Mouse (Mus musculus): ENCODE measurements around the gene Kazn. TPM values are rescaled to one million over a fixed set of nuclear protein-coding genes. Genes with fewer than 3 reads are reported as not detected.

Kazn gene
- total and polyA plus RNA-seq, 3 experiments, result 0.11 TPM; not detected in 2

DNA sequence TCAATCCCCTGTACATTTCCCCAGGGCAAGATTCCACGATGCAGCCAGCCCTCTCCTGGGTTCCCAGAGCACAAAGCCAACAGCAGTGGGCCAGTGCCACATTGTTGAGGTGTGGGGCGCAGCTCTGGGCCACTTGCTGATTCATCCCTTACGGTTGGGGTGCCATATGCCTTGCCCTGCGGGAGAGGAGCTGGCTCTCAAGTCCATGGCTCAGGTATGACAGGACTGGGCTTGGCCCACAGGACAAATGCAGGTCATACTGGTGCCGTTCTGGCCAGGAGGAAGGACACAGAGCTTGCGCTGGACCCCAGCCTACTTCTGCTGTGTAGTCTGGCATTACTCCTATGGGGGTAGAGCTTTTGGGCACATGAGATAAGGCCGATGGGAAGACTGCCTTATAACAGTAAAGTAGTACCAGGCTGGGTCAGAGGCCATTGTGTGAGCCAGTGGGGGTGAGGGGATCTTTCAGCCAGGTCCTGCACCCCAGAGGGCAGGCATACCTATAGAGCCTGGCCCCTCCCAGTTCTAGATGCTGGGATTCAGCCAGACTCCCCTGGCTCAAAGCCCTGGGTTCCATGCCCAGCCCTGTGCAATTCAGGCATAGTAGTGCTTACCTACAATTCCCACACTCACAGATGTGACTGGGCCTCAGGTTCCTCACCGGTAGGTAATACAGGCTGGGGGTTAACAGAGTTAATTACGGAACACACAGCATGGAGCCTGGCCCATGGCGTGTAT is 102.3 kb downstream of the Kazn start:
- ATAC-seq (ENCODE audit: extremely low read depth, insufficient number of reproducible peaks, low FRiP score, poor library complexity, severe bottlenecking), result no peak
- Histone ChIP-seq H3K36me3 (replicated peaks) (no peaks in the 10 kb centered on the region), H3K4me3 (ENCODE audit: low read depth, low read length) (no peak overlapping the region), H3K4me1 (ENCODE audit: insufficient read depth, low read depth, low read length) (no peaks in the 10 kb centered on the region), H3K9me3 (replicated peaks) (peaks cover 79% of the 10 kb centered on the region), H3K27me3 (ENCODE audit: insufficient read depth, low read length) (no peaks in the 10 kb centered on the region)
- DNase-seq (ENCODE audit: low spot score), result no peak
- TF ChIP-seq GATA2 (IDR thresholded peaks at IDR 0.05; ENCODE audit: borderline replicate concordance, low read depth, low read length) (no peak), GATA1 (IDR thresholded peaks at IDR 0.05; ENCODE audit: borderline replicate concordance, low read length) (no peak), CTCF (IDR thresholded peaks at IDR 0.05; ENCODE audit: low read depth, low read length) (no peak), TAL1 (conservative IDR thresholded peaks at IDR 0.05; ENCODE audit: low read depth, low read length) (no peak)

DNA sequence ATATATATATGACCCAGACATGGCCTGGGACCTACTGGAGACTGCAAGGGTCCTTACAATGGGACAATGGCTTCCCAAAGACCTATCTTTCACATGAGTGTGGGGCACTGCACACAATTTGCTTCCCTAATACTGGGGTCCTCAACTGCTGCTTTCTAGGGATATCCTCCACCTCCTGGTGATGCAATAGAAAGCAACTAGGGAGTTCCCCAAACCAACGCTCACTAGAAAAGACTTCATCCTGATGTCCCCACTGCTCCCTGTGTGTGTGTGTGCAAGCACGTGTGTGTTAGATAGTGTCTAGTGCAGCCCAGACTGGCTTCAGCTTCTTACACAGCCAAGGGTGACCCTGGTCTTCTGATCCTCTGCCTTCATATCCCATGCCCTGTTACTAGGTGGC is 103.7 kb downstream of the Kazn start:
- peaks cover 82% of the 10 kb centered on the region for H3K9me3 ChIP-seq (replicated peaks)
- no peaks in the 10 kb centered on the region for H3K36me3 ChIP-seq (replicated peaks)
- DNase-seq (ENCODE audit: low spot score) (no peak), ATAC-seq (ENCODE audit: extremely low read depth, insufficient number of reproducible peaks, low FRiP score, poor library complexity, severe bottlenecking) (no peak)
- no peaks in the 10 kb centered on the region for H3K4me1 ChIP-seq (ENCODE audit: insufficient read depth, low read depth, low read length)
- no peak overlapping the region for H3K4me3 ChIP-seq (ENCODE audit: low read depth, low read length)
- H3K27me3 ChIP-seq (ENCODE audit: insufficient read depth, low read length), result no peaks in the 10 kb centered on the region
- TF ChIP-seq GATA2 (IDR thresholded peaks at IDR 0.05; ENCODE audit: borderline replicate concordance, low read depth, low read length), result no peak
- TF ChIP-seq CTCF (IDR thresholded peaks at IDR 0.05; ENCODE audit: low read depth, low read length), result no peak

DNA sequence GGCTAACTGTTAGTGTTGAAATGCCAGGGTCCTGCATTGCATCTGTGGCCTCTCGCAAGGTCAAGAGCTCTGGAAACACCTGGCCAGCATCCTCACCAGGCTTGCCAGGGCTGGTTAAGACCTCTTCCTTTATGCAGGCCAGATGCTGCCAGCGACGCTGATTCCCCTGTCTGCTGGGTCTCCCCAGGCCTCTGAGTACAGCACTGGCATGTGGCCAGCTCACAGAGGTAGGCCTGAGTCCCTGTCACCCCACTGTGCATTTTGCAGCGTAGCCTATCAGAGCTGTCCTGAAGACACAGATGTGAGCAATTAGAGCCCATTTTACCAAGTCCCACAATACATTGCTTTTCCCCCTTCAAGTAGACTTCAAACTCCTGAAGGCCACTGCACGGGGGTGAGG is 109.0 kb downstream of the Kazn start:
- no peak for TF ChIP-seq POLR2AphosphoS5 (IDR thresholded peaks at IDR 0.05; ENCODE audit: insufficient replicate concordance, low read depth, low read length)
- no peak for TF ChIP-seq CTCF (IDR thresholded peaks at IDR 0.05; ENCODE audit: low read depth, low read length)
- TF ChIP-seq GATA2 (IDR thresholded peaks at IDR 0.05; ENCODE audit: borderline replicate concordance, low read depth, low read length), result no peak
- TF ChIP-seq GATA1 (IDR thresholded peaks at IDR 0.05; ENCODE audit: borderline replicate concordance, low read length), result no peak
- no peak for TF ChIP-seq TAL1 (conservative IDR thresholded peaks at IDR 0.05; ENCODE audit: low read depth, low read length)
- ATAC-seq (ENCODE audit: extremely low read depth, insufficient number of reproducible peaks, low FRiP score, poor library complexity, severe bottlenecking) (no peak), DNase-seq (ENCODE audit: low spot score) (no peak)
- no peak overlapping the region for H3K4me3 ChIP-seq (ENCODE audit: low read depth, low read length)
- H3K9me3 ChIP-seq (replicated peaks), result peaks cover 95% of the 10 kb centered on the region
- H3K27me3 ChIP-seq (ENCODE audit: insufficient read depth, low read length), result no peaks in the 10 kb centered on the region
- no peaks in the 10 kb centered on the region for H3K4me1 ChIP-seq (ENCODE audit: insufficient read depth, low read depth, low read length)
- no peaks in the 10 kb centered on the region for H3K36me3 ChIP-seq (replicated peaks)

DNA sequence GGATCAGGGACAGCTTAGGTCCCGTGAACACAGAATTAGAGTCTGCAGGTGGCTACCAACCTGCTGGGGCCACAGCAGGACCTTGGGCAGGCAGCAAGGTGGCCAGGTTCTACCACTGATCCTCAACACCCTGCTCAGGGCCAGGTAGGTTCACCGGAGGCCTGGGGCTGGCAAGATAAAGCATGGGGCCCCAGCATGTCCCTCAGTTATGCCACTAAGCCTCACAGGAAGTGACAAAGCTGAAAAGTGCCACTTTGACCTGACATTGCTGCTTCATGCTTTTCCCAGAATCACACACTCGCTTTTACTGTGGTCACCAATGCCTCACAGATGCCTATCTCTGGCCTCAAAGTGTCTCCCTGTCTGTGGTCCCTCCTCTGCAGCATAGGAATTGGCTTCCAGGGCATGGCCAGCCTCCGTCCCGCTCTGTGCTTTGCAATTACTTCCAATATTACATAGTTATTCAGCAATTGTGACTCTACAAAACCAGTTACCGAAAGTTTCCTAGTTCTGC is 111.9 kb downstream of the Kazn start:
- H3K4me3 ChIP-seq (ENCODE audit: low read depth, low read length), result no peak overlapping the region
- no peaks in the 10 kb centered on the region for H3K36me3 ChIP-seq (replicated peaks)
- peaks cover 88% of the 10 kb centered on the region for H3K9me3 ChIP-seq (replicated peaks)
- H3K4me1 ChIP-seq (ENCODE audit: insufficient read depth, low read depth, low read length), result no peaks in the 10 kb centered on the region
- TF ChIP-seq GATA1 (IDR thresholded peaks at IDR 0.05; ENCODE audit: borderline replicate concordance, low read length), result no peak
- TF ChIP-seq GATA2 (IDR thresholded peaks at IDR 0.05; ENCODE audit: borderline replicate concordance, low read depth, low read length), result no peak
- no peak for TF ChIP-seq TAL1 (conservative IDR thresholded peaks at IDR 0.05; ENCODE audit: low read depth, low read length)
- TF ChIP-seq CTCF (IDR thresholded peaks at IDR 0.05; ENCODE audit: low read depth, low read length), result no peak
- no peak for TF ChIP-seq POLR2AphosphoS5 (IDR thresholded peaks at IDR 0.05; ENCODE audit: insufficient replicate concordance, low read depth, low read length)
- no peak for ATAC-seq (ENCODE audit: extremely low read depth, insufficient number of reproducible peaks, low FRiP score, poor library complexity, severe bottlenecking)
- no peaks in the 10 kb centered on the region for H3K27me3 ChIP-seq (ENCODE audit: insufficient read depth, low read length)
- DNase-seq (ENCODE audit: low spot score), result no peak

DNA sequence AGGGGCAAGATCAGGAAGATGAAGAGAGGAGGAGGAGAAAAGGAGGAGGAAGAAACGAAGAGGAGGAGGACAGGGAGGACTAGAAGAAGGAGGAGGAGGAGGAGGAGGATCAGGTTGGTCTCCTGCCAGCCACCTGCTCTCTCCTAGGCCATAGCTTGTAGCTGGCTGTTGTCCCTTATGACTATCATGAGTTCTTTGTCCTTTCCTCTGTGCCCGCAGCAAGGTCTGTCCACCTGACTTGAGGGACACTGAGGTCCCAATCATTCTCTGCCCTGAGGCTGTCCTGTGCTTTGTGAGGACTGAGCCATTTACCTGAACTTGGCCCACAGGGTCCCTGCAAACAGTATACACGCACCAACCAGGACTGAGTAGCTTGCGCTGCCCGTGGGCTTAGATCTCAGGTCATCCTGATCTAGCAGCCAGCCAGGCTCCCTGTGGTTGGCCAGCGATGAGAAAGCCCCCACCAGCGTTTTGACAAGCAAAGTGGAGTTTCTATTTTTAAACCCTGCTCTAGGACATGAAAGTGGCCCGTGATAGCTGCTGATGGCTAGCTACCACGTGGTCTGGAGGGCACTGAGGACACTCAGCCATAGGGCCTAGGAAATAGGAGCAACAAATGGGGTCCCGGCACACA is 112.4 kb downstream of the Kazn start:
- Histone ChIP-seq H3K27me3 (ENCODE audit: insufficient read depth, low read length) (no peaks in the 10 kb centered on the region), H3K4me1 (ENCODE audit: insufficient read depth, low read depth, low read length) (no peaks in the 10 kb centered on the region), H3K36me3 (replicated peaks) (no peaks in the 10 kb centered on the region), H3K4me3 (ENCODE audit: low read depth, low read length) (no peak overlapping the region), H3K9me3 (replicated peaks) (peaks cover 87% of the 10 kb centered on the region)
- TF ChIP-seq POLR2AphosphoS5 (IDR thresholded peaks at IDR 0.05; ENCODE audit: insufficient replicate concordance, low read depth, low read length) (no peak), TAL1 (conservative IDR thresholded peaks at IDR 0.05; ENCODE audit: low read depth, low read length) (no peak), GATA1 (IDR thresholded peaks at IDR 0.05; ENCODE audit: borderline replicate concordance, low read length) (no peak), GATA2 (IDR thresholded peaks at IDR 0.05; ENCODE audit: borderline replicate concordance, low read depth, low read length) (no peak), CTCF (IDR thresholded peaks at IDR 0.05; ENCODE audit: low read depth, low read length) (no peak)
- DNase-seq (ENCODE audit: low spot score) (no peak), ATAC-seq (ENCODE audit: extremely low read depth, insufficient number of reproducible peaks, low FRiP score, poor library complexity, severe bottlenecking) (no peak)

DNA sequence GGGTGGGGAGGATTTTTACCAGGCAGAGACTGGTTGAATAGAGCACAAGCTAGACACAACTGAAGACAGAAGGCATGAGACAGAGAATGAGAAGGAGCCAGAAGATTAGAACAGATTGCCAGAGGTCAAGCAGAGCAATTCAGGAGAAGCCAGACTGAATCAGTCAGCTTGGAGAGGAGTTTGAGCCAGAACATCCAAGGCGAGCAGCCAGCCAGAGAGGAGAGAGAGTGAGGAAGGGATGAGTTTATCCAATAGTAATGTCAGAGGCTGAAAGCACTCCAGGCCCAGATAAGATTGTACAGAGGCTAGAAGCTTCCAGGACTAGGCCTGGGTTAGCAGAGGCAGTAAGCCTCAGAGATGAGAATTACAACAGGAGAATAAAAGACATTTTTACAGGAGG is 118.0 kb downstream of the Kazn start:
- H3K9me3 ChIP-seq (replicated peaks), result peaks cover 87% of the 10 kb centered on the region
- H3K4me3 ChIP-seq (ENCODE audit: low read depth, low read length), result no peak overlapping the region
- no peak for DNase-seq (ENCODE audit: low spot score)
- no peak for TF ChIP-seq CTCF (IDR thresholded peaks at IDR 0.05; ENCODE audit: low read depth, low read length)
- TF ChIP-seq POLR2AphosphoS5 (IDR thresholded peaks at IDR 0.05; ENCODE audit: insufficient replicate concordance, low read depth, low read length), result no peak
- TF ChIP-seq TAL1 (conservative IDR thresholded peaks at IDR 0.05; ENCODE audit: low read depth, low read length), result no peak
- TF ChIP-seq GATA2 (IDR thresholded peaks at IDR 0.05; ENCODE audit: borderline replicate concordance, low read depth, low read length), result no peak
- TF ChIP-seq GATA1 (IDR thresholded peaks at IDR 0.05; ENCODE audit: borderline replicate concordance, low read length), result no peak
- no peaks in the 10 kb centered on the region for H3K36me3 ChIP-seq (replicated peaks)
- no peak for ATAC-seq (ENCODE audit: extremely low read depth, insufficient number of reproducible peaks, low FRiP score, poor library complexity, severe bottlenecking)
- H3K27me3 ChIP-seq (ENCODE audit: insufficient read depth, low read length), result no peaks in the 10 kb centered on the region; the same call in 1 of the 2 replicates
- H3K4me1 ChIP-seq (ENCODE audit: insufficient read depth, low read depth, low read length), result no peaks in the 10 kb centered on the region

Data from G1E (cell line).